ENCODE assay signal across 10 mouse cellular contexts in the genomic region with DNA sequence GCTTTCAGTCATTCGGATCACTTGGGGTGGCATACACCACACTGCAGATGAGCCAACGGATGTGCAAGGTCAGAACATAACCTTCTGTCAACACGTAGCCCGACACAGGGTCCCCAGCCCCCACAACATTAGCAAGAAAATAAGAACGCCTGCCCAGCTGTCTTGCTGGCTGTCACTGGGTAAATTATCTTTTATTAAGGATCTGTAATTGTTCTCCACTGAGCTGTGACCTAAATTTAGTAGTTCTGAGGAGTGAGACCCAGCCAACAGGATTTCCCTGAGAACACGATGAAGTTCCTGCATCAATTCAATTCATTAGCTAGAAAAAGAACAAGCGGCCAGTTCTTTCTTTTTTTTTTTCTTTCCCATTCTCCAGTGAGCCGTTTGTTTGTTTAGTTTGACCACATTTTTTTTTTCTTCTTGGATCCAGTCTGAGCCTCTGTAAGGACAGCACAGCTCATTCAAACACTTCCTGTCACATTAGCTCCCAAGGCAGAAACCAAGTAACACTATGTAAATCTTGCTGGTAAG.
DNase-seq lines count a peak whose midpoint lies in the region; ATAC-seq lines count a peak whose summit lies in the region.
"Had no signal": no experiment of that assay in that cellular context is flagged by ENCODE, and none has a peak within 500 bp of the region (broad histone marks: within the 10 kb centered on the region; RNA-seq: fewer than 3 reads in every experiment).

No protein-coding gene starts in this region.

- H3K36me3 ChIP-seq in embryonic facial prominence, embryonic 10.5 days (replicated peaks): no peaks in the 10 kb centered on the region
- no peaks in the 10 kb centered on the region for H3K36me3 ChIP-seq in midbrain, embryonic 15.5 days (replicated peaks)
- H3K36me3 ChIP-seq: embryonic facial prominence, embryonic 12.5 days; liver, embryonic 13.5 days had no signal

- no peak overlapping the region for H3K9ac ChIP-seq in midbrain, embryonic 15.5 days
- H3K9ac ChIP-seq: embryonic facial prominence, embryonic 12.5 days; liver, embryonic 13.5 days had no signal

- 0 out of 2 replicates have a peak, but pooled peaks have one; percentile 33 for ATAC-seq in midbrain, embryonic 15.5 days (replicated peaks)

- H3K9me3 ChIP-seq in embryonic facial prominence, embryonic 10.5 days: no peaks in the 10 kb centered on the region
- no peaks in the 10 kb centered on the region for H3K9me3 ChIP-seq in midbrain, embryonic 15.5 days
- H3K9me3 ChIP-seq: embryonic facial prominence, embryonic 12.5 days; liver, embryonic 13.5 days had no signal

- WGBS in embryonic facial prominence, embryonic 10.5 days: 26% methylated on average over 8 of the region's 8 CpGs
- 21% methylated on average over 8 of the region's 8 CpGs for WGBS in midbrain, embryonic 15.5 days

- no peak overlapping the region for H3K4me2 ChIP-seq in midbrain, embryonic 15.5 days
- H3K4me2 ChIP-seq: embryonic facial prominence, embryonic 12.5 days; liver, embryonic 13.5 days had no signal

- intact Hi-C loops in heart, postnatal 25 days (cut with DNase I): loop anchor here (5.0 kb wide), 1 partner anchor 238 kb away; no protein-coding TSS in a partner anchor

- H3K27me3 ChIP-seq in embryonic facial prominence, embryonic 10.5 days (replicated peaks; ENCODE audit: low read depth, poor library complexity, severe bottlenecking): no peaks in the 10 kb centered on the region
- no peaks in the 10 kb centered on the region for H3K27me3 ChIP-seq in midbrain, embryonic 15.5 days (replicated peaks)
- H3K27me3 ChIP-seq: embryonic facial prominence, embryonic 12.5 days; liver, embryonic 13.5 days had no signal

- H3K4me3 ChIP-seq in embryonic facial prominence, embryonic 10.5 days: no peak overlapping the region
- no peak overlapping the region for H3K4me3 ChIP-seq in midbrain, embryonic 15.5 days
- H3K4me3 ChIP-seq: embryonic facial prominence, embryonic 12.5 days; liver, embryonic 13.5 days had no signal

- peaks cover 13% of the 10 kb centered on the region for H3K4me1 ChIP-seq in embryonic facial prominence, embryonic 10.5 days
- H3K4me1 ChIP-seq in midbrain, embryonic 15.5 days: 0 out of 2 replicates have a peak, but pooled peaks cover 3% of the 10 kb centered on the region
- H3K4me1 ChIP-seq: embryonic facial prominence, embryonic 12.5 days; liver, embryonic 13.5 days had no signal

- H3K27ac ChIP-seq in embryonic facial prominence, embryonic 10.5 days (replicated peaks): no peak overlapping the region
- no peak overlapping the region for H3K27ac ChIP-seq in midbrain, embryonic 15.5 days
- H3K27ac ChIP-seq: embryonic facial prominence, embryonic 12.5 days; liver, embryonic 13.5 days had no signal

- peak; percentile 12 to 20 for DNase-seq in frontal cortex, postnatal 10 days (ENCODE audit: low spot score in 2 of 2)
- no peak for DNase-seq in frontal cortex, postnatal 25 days (ENCODE audit: low spot score in 2 of 2)
- DNase-seq in embryonic facial prominence, embryonic 10.5 days (ENCODE audit: low spot score): peak; percentile 16
- DNase-seq in heart, postnatal 25 days (ENCODE audit: low spot score): peak; percentile 7
- peak; percentile 7 to 14 for DNase-seq in layer of hippocampus, postnatal 10 days (ENCODE audit: low spot score in 2 of 2)
- DNase-seq in cerebellum, adult 9-11 months: no peak
- no peak for DNase-seq in spleen, adult 12 weeks (ENCODE audit: low spot score)
- DNase-seq: liver, embryonic 13.5 days had no signal

Comparison
In these comparisons a context has a peak if more than half of its experiments do, and no peak if none do; other contexts are left out.
1. DNase-seq: peak in frontal cortex, postnatal 10 days (2 of 2), embryonic facial prominence, embryonic 10.5 days (single experiment), heart, postnatal 25 days (single experiment) and layer of hippocampus, postnatal 10 days (2 of 2); none in frontal cortex, postnatal 25 days (0 of 2), cerebellum, adult 9-11 months (single experiment) and spleen, adult 12 weeks (single experiment).